Mouse (Mus musculus): ENCODE results near the gene F10. TPM values are rescaled to one million over a fixed set of nuclear protein-coding genes. Genes with fewer than 3 reads are reported as not detected.
"Not testable (repeated sequence)": the region's sequence is repeated elsewhere in the genome, so short reads cannot be mapped to it uniquely, and the experiment has no call there.

Gene F10
- polyA plus RNA-seq, 1 experiment from 2014 or later: not detected

DNA sequence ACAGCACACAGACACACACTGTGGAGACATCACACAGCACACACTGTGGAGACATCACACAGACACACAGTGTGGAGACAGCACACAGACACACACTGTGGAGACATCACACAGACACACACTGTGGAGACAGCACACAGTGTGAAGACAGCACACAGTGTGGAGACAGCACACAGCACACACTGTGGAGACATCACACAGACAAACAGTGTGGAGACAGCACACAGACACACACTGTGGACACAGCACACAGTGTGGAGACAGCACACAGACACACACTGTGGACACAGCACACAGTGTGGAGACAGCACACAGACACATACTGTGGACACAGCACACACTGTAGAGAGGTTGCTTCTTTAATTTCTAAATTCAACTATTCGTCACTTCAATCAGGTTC, 38.5 kb downstream of the F10 start:
- not testable (repeated sequence) for H3K4me1 ChIP-seq (ENCODE audit: control insufficient read depth, insufficient read depth, low read length); ATAC-seq (ENCODE audit: low read depth); H3K9ac ChIP-seq (replicated peaks; ENCODE audit: low read depth, low read length); H3K4me3 ChIP-seq (ENCODE audit: low read depth, low read length); H3K9me3 ChIP-seq (ENCODE audit: control insufficient read depth, low read length); H3K27me3 ChIP-seq (ENCODE audit: control insufficient read depth, insufficient read depth, low read length); H3K4me2 ChIP-seq (ENCODE audit: low read depth, low read length); H3K27ac ChIP-seq (ENCODE audit: low read depth, low read length)
- WGBS: 100% methylated on average over 1 of the region's 1 CpGs
- peaks cover 68% of the 10 kb centered on the region for H3K36me3 ChIP-seq (ENCODE audit: control insufficient read depth, insufficient read depth, low read length)

DNA sequence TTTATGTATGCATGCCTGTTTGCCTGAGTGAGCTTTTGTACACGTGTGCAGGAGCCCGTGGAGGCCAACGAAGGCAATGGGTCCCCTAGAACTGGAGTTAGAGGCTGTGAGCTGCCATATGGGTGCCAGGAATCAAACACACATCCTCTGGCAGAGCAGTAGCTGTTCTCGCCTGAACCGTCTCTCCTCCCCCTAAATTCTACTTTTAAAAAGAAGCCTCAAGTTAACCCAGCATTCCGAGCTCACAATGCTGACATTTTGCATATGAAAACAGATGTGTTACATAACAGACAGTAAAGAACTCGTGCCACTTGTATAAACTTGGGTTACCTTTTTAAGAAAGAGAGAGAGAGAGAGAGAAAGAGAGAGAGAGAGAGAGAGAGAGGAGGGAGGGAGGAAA, 40.4 kb downstream of the F10 start:
- ATAC-seq (ENCODE audit: low read depth): no peak
- 89% methylated on average over 7 of the region's 7 CpGs for WGBS
- H3K27ac ChIP-seq (ENCODE audit: low read depth, low read length): no peak overlapping the region
- H3K36me3 ChIP-seq (ENCODE audit: control insufficient read depth, insufficient read depth, low read length): peaks cover 83% of the 10 kb centered on the region
- H3K4me2 ChIP-seq (ENCODE audit: low read depth, low read length): no peak overlapping the region
- H3K4me3 ChIP-seq (ENCODE audit: low read depth, low read length): no peak overlapping the region
- no peaks in the 10 kb centered on the region for H3K27me3 ChIP-seq (ENCODE audit: control insufficient read depth, insufficient read depth, low read length)
- H3K4me1 ChIP-seq (ENCODE audit: control insufficient read depth, insufficient read depth, low read length): no peaks in the 10 kb centered on the region
- H3K9ac ChIP-seq (replicated peaks; ENCODE audit: low read depth, low read length): no peak overlapping the region
- no peaks in the 10 kb centered on the region for H3K9me3 ChIP-seq (ENCODE audit: control insufficient read depth, low read length)

DNA sequence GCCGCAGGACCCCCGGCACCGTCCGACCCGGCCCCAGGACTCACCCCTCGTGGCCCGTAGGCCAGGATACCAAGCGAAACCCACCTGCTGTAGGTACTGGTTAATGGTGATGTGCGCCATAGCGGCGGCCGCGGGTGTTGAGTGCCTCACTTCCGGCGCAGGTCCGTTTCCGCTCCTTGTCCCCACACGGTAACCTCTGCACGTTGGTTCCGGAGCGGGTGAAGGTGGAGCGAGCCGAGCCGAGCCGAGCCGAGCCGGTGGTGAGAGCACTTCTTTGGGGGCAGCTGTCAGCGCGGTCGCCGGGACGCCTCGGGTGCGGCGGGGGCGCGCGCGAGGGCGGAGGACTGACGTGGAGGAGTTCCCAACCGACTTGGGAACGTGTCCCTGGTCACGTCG, 67.6 kb downstream of the F10 start:
- Histone ChIP-seq H3K4me1 (ENCODE audit: control insufficient read depth, insufficient read depth, low read length) (peaks cover 9% of the 10 kb centered on the region; the same call in 1 of the 2 replicates), H3K4me3 (ENCODE audit: low read depth, low read length) (peak overlapping the region; percentile 92)
- under 1% methylated on average over 39 of the region's 45 CpGs for WGBS

DNA sequence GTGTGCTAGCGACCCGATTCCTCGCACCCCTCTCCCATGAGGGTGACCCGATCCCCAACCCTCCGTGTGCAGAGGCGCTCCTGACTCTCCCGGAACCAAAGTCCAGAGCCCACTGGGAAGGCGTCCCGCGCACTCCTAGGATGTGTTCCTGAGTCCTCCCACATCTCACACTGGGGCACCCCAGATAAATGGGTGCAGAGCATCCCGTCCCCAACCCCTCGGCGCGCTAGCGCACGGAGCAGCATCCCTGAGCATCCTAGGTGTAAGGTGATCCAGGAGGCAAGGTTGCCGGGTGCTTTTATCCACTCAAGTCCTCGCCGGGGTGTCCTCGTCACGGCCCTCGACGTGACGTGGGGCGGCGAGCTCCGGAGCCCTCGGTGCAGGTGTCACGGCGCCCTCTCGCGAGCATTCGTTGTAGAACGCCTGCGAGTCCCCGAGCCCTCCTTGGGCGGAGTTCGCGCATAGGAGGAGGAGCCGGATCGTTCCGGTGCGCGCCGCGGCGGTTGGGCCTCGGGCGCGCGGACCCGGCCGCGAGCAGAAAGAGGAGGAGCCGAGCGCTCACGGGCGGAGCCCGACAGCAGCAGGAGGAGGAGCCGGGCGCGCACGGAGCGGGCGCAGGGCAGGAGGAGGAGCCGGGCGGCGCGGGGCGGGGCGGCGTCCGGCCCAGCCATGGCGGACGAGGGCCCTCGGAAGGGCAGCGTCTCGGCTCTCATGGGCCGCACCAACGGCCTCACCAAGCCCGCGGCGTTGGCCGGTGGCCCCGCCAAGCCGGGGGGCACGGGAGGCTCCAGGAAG, 68.2 kb downstream of the F10 start, which contains the start of the genes Pcid2 and Cul4a:
TSS of gene Pcid2 (minus strand) at position 373 of the 795 bp plus-strand sequence.
TSS of gene Cul4a (plus strand) at position 535 of the 795 bp plus-strand sequence.
- Histone ChIP-seq H3K27ac (ENCODE audit: low read depth, low read length) (peak within 1 kb of the TSS; percentile 96), H3K4me2 (ENCODE audit: low read depth, low read length) (peak within 1 kb of the TSS; percentile 95), H3K27me3 (ENCODE audit: control insufficient read depth, insufficient read depth, low read length) (no peaks in the 10 kb centered on the region), H3K9ac (replicated peaks; ENCODE audit: low read depth, low read length) (peak within 1 kb of the TSS; percentile 92), H3K4me3 (ENCODE audit: low read depth, low read length) (peak within 1 kb of the TSS; percentile 92), H3K36me3 (ENCODE audit: control insufficient read depth, insufficient read depth, low read length) (peaks cover 3% of the 10 kb centered on the region; the same call in 1 of the 2 replicates), H3K4me1 (ENCODE audit: control insufficient read depth, insufficient read depth, low read length) (peaks cover 12% of the 10 kb centered on the region), H3K9me3 (ENCODE audit: control insufficient read depth, low read length) (no peaks in the 10 kb centered on the region)
- ATAC-seq (ENCODE audit: low read depth): peak; percentile 95
- under 1% methylated on average over 69 of the region's 87 CpGs for WGBS

More for the DNA sequence above, 67.6 kb downstream of the F10 start:
- peaks cover 3% of the 10 kb centered on the region; the same call in 1 of the 2 replicates for H3K36me3 ChIP-seq (ENCODE audit: control insufficient read depth, insufficient read depth, low read length)
- no peaks in the 10 kb centered on the region for H3K9me3 ChIP-seq (ENCODE audit: control insufficient read depth, low read length)
- H3K27ac ChIP-seq (ENCODE audit: low read depth, low read length): peak overlapping the region; percentile 96
- peak; percentile 83 for ATAC-seq (ENCODE audit: low read depth)
- peak overlapping the region; percentile 95 for H3K4me2 ChIP-seq (ENCODE audit: low read depth, low read length)
- H3K9ac ChIP-seq (replicated peaks; ENCODE audit: low read depth, low read length): peak overlapping the region; percentile 74
- H3K27me3 ChIP-seq (ENCODE audit: control insufficient read depth, insufficient read depth, low read length): no peaks in the 10 kb centered on the region

DNA sequence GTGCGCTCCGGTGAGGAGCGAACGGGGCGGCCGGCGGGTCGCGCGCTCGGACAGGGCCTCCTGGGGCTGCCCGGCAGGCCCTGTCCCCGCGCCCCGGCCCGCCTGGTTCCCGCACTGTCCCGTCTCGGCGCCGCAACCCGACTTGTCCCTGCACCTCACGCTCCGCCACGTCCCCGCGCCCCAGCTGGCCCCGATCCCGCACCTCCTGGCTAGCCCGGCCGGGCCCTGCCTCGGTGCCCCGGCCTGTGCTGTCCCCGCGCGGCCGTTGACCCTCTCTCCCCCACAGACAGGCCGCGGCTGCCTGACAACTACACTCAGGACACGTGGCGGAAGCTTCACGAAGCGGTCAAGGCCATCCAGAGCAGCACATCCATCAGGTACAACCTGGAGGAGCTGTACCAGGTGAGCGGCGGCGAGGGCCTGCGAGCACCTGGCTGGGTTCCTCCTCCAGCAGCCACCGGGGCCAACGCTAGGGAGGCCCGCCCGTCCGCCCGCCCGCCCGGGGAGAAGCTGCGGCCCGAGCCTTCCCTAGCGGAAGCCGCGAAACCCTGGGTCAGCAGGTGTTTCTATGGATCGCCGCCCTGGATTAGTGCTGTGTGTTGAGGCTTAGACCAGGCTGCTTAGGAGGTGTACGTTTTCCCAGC, 68.9 kb downstream of the F10 start:
- Histone ChIP-seq H3K4me2 (ENCODE audit: low read depth, low read length) (peak overlapping the region; percentile 95), H3K27me3 (ENCODE audit: control insufficient read depth, insufficient read depth, low read length) (no peaks in the 10 kb centered on the region), H3K4me1 (ENCODE audit: control insufficient read depth, insufficient read depth, low read length) (peaks cover 17% of the 10 kb centered on the region), H3K9me3 (ENCODE audit: control insufficient read depth, low read length) (no peaks in the 10 kb centered on the region), H3K9ac (replicated peaks; ENCODE audit: low read depth, low read length) (peak overlapping the region; percentile 92), H3K4me3 (ENCODE audit: low read depth, low read length) (peak overlapping the region; percentile 92), H3K27ac (ENCODE audit: low read depth, low read length) (peak overlapping the region; percentile 84), H3K36me3 (ENCODE audit: control insufficient read depth, insufficient read depth, low read length) (peaks cover 3% of the 10 kb centered on the region; the same call in 1 of the 2 replicates)
- WGBS: under 1% methylated on average over 58 of the region's 63 CpGs
- peak; percentile 52 for ATAC-seq (ENCODE audit: low read depth)

Other genes with a start within 250 kb of the F10 start
- gene Mcf2l, start 163.5 kb upstream of the F10 start, polyA plus RNA-seq (2014; fragmentation: Nextera tagmentation; extraction: Ambion mirVana): 140 and 147 TPM in 2 replicates
- not detected in 2 replicates for gene F7, start 11.3 kb upstream of the F10 start, polyA plus RNA-seq (2014; fragmentation: Nextera tagmentation; extraction: Ambion mirVana)
- gene Proz, start 23.6 kb downstream of the F10 start, polyA plus RNA-seq (2014; fragmentation: Nextera tagmentation; extraction: Ambion mirVana): 0.91 and 0.93 TPM in 2 replicates
- 33.3 and 39.3 TPM in 2 replicates for gene Pcid2, start 68.2 kb downstream of the F10 start, polyA plus RNA-seq (2014; fragmentation: Nextera tagmentation; extraction: Ambion mirVana)
- gene Cul4a, start 68.3 kb downstream of the F10 start, polyA plus RNA-seq (2014; fragmentation: Nextera tagmentation; extraction: Ambion mirVana): 70.3 and 82.9 TPM in 2 replicates
- 288 and 319 TPM in 2 replicates for gene Lamp1, start 121.9 kb downstream of the F10 start, polyA plus RNA-seq (2014; fragmentation: Nextera tagmentation; extraction: Ambion mirVana)
- gene Grtp1, start 163.3 kb downstream of the F10 start, polyA plus RNA-seq (2014; fragmentation: Nextera tagmentation; extraction: Ambion mirVana): 14.9 and 17.3 TPM in 2 replicates
- 0.64 and 1.0 TPM in 2 replicates for gene Adprhl1, start 216.9 kb downstream of the F10 start, polyA plus RNA-seq (2014; fragmentation: Nextera tagmentation; extraction: Ambion mirVana)

Data from neural tube, embryonic 14.5 days (tissue).